Mouse (Mus musculus): ENCODE data around the gene Wrnip1. TPM values are rescaled to one million over a fixed set of nuclear protein-coding genes. Genes with fewer than 3 reads are reported as not detected.

Wrnip1 gene
- polyA plus RNA-seq, 1 experiment from 2014 or later: 29.9 TPM

GRCm38 (mm10) chr13:32800859-32801258 lies 979 bp upstream of the Wrnip1 start:
- Histone ChIP-seq H3K4me1 (replicated peaks; ENCODE audit: control insufficient read depth, insufficient read depth, low read length) (peaks cover 24% of the 10 kb centered on the region), H3K27me3 (ENCODE audit: control insufficient read depth, insufficient read depth, low read length) (no peaks in the 10 kb centered on the region), H3K4me3 (replicated peaks; ENCODE audit: low read length) (no peak overlapping the region), H3K36me3 (replicated peaks; ENCODE audit: control insufficient read depth, insufficient read depth) (no peaks in the 10 kb centered on the region), H3K9ac (peak overlapping the region; percentile 58), H3K27ac (no peak overlapping the region), H3K9me3 (ENCODE audit: control insufficient read depth, low read length) (no peaks in the 10 kb centered on the region), H3K4me2 (replicated peaks) (peak overlapping the region; percentile 80)
- DNase-seq (ENCODE audit: low spot score) (no peak), ATAC-seq (ENCODE audit: low FRiP score) (no peak)

- H3K9me3 ChIP-seq (ENCODE audit: control insufficient read depth, low read length): no peaks in the 10 kb centered on the region
- ATAC-seq (ENCODE audit: low FRiP score) (peak; percentile 46), DNase-seq (ENCODE audit: low spot score) (peak; percentile 50)
- no peaks in the 10 kb centered on the region for H3K27me3 ChIP-seq (ENCODE audit: control insufficient read depth, insufficient read depth, low read length)
- H3K9ac ChIP-seq: peak within 1 kb of the TSS; percentile 78
- H3K36me3 ChIP-seq (replicated peaks; ENCODE audit: control insufficient read depth, insufficient read depth): peaks cover 14% of the 10 kb centered on the region
- peak within 1 kb of the TSS; percentile 90 for H3K4me3 ChIP-seq (replicated peaks; ENCODE audit: low read length)
- peak within 1 kb of the TSS; percentile 80 for H3K4me2 ChIP-seq (replicated peaks)
- WGBS: 1% methylated on average over 91 of the region's 95 CpGs
- H3K27ac ChIP-seq: peak within 1 kb of the TSS; percentile 91
- H3K4me1 ChIP-seq (replicated peaks; ENCODE audit: control insufficient read depth, insufficient read depth, low read length): peaks cover 24% of the 10 kb centered on the region
These were observed 632 bp downstream of the Wrnip1 start, which contains the start of gene D930007J09Rik for GRCm38 (mm10) chr13:32802259-32803081. Gene D930007J09Rik (minus strand): TSS chr13:32802849.

- Histone ChIP-seq H3K9me3 (ENCODE audit: control insufficient read depth, low read length) (no peaks in the 10 kb centered on the region), H3K4me3 (replicated peaks; ENCODE audit: low read length) (peak overlapping the region; percentile 90), H3K9ac (peak overlapping the region; percentile 78), H3K27me3 (ENCODE audit: control insufficient read depth, insufficient read depth, low read length) (no peaks in the 10 kb centered on the region), H3K4me1 (replicated peaks; ENCODE audit: control insufficient read depth, insufficient read depth, low read length) (peaks cover 24% of the 10 kb centered on the region), H3K27ac (no peak overlapping the region), H3K4me2 (replicated peaks) (peak overlapping the region; percentile 80), H3K36me3 (replicated peaks; ENCODE audit: control insufficient read depth, insufficient read depth) (peaks cover 27% of the 10 kb centered on the region)
- DNase-seq (ENCODE audit: low spot score) (no peak), ATAC-seq (ENCODE audit: low FRiP score) (no peak)
- 73% methylated on average over 4 of the region's 4 CpGs for WGBS
These were observed 2.0 kb downstream of the Wrnip1 start for GRCm38 (mm10) chr13:32803701-32804345.

GRCm38 (mm10) chr13:32806820-32807219 lies 5.0 kb downstream of the Wrnip1 start:
- ATAC-seq (ENCODE audit: low FRiP score): no peak
- H3K4me1 ChIP-seq (replicated peaks; ENCODE audit: control insufficient read depth, insufficient read depth, low read length): peaks cover 18% of the 10 kb centered on the region
- no peak overlapping the region for H3K4me2 ChIP-seq (replicated peaks)
- DNase-seq (ENCODE audit: low spot score): no peak
- WGBS: 75% methylated on average over 7 of the region's 7 CpGs
- H3K4me3 ChIP-seq (replicated peaks; ENCODE audit: low read length): no peak overlapping the region
- H3K36me3 ChIP-seq (replicated peaks; ENCODE audit: control insufficient read depth, insufficient read depth): peaks cover 45% of the 10 kb centered on the region
- H3K27ac ChIP-seq: no peak overlapping the region
- no peak overlapping the region for H3K9ac ChIP-seq
- no peaks in the 10 kb centered on the region for H3K27me3 ChIP-seq (ENCODE audit: control insufficient read depth, insufficient read depth, low read length)
- H3K9me3 ChIP-seq (ENCODE audit: control insufficient read depth, low read length): no peaks in the 10 kb centered on the region

GRCm38 (mm10) chr13:32807624-32808023 lies 5.8 kb downstream of the Wrnip1 start:
- peaks cover 48% of the 10 kb centered on the region for H3K36me3 ChIP-seq (replicated peaks; ENCODE audit: control insufficient read depth, insufficient read depth)
- WGBS: 41% methylated on average over 3 of the region's 3 CpGs
- no peak overlapping the region for H3K4me2 ChIP-seq (replicated peaks)
- no peaks in the 10 kb centered on the region for H3K9me3 ChIP-seq (ENCODE audit: control insufficient read depth, low read length)
- no peak overlapping the region for H3K27ac ChIP-seq
- H3K9ac ChIP-seq: no peak overlapping the region
- ATAC-seq (ENCODE audit: low FRiP score) (no peak), DNase-seq (ENCODE audit: low spot score) (no peak)
- H3K4me3 ChIP-seq (replicated peaks; ENCODE audit: low read length): no peak overlapping the region
- peaks cover 18% of the 10 kb centered on the region for H3K4me1 ChIP-seq (replicated peaks; ENCODE audit: control insufficient read depth, insufficient read depth, low read length)
- H3K27me3 ChIP-seq (ENCODE audit: control insufficient read depth, insufficient read depth, low read length): no peaks in the 10 kb centered on the region

- Histone ChIP-seq H3K36me3 (replicated peaks; ENCODE audit: control insufficient read depth, insufficient read depth) (peaks cover 67% of the 10 kb centered on the region), H3K27me3 (ENCODE audit: control insufficient read depth, insufficient read depth, low read length) (no peaks in the 10 kb centered on the region), H3K27ac (no peak overlapping the region), H3K4me1 (replicated peaks; ENCODE audit: control insufficient read depth, insufficient read depth, low read length) (no peaks in the 10 kb centered on the region), H3K4me2 (replicated peaks) (no peak overlapping the region), H3K4me3 (replicated peaks; ENCODE audit: low read length) (no peak overlapping the region), H3K9me3 (ENCODE audit: control insufficient read depth, low read length) (no peaks in the 10 kb centered on the region), H3K9ac (no peak overlapping the region)
- DNase-seq (ENCODE audit: low spot score) (no peak), ATAC-seq (ENCODE audit: low FRiP score) (no peak)
- WGBS: 97% methylated on average over 3 of the region's 3 CpGs
These were observed 17.4 kb downstream of the Wrnip1 start for GRCm38 (mm10) chr13:32819241-32819640.

GRCm38 (mm10) chr13:32819926-32820325 lies 18.1 kb downstream of the Wrnip1 start:
- Histone ChIP-seq H3K4me1 (replicated peaks; ENCODE audit: control insufficient read depth, insufficient read depth, low read length) (no peaks in the 10 kb centered on the region), H3K9me3 (ENCODE audit: control insufficient read depth, low read length) (no peaks in the 10 kb centered on the region), H3K27ac (no peak overlapping the region), H3K27me3 (ENCODE audit: control insufficient read depth, insufficient read depth, low read length) (no peaks in the 10 kb centered on the region), H3K9ac (no peak overlapping the region), H3K4me2 (replicated peaks) (no peak overlapping the region), H3K36me3 (replicated peaks; ENCODE audit: control insufficient read depth, insufficient read depth) (peaks cover 64% of the 10 kb centered on the region), H3K4me3 (replicated peaks; ENCODE audit: low read length) (no peak overlapping the region)
- ATAC-seq (ENCODE audit: low FRiP score) (no peak), DNase-seq (ENCODE audit: low spot score) (no peak)
- 95% methylated on average over 5 of the region's 5 CpGs for WGBS

- Histone ChIP-seq H3K9ac (no peak overlapping the region), H3K4me3 (replicated peaks; ENCODE audit: low read length) (no peak overlapping the region), H3K27ac (no peak overlapping the region), H3K9me3 (ENCODE audit: control insufficient read depth, low read length) (no peaks in the 10 kb centered on the region), H3K36me3 (replicated peaks; ENCODE audit: control insufficient read depth, insufficient read depth) (peaks cover 49% of the 10 kb centered on the region), H3K27me3 (ENCODE audit: control insufficient read depth, insufficient read depth, low read length) (no peaks in the 10 kb centered on the region), H3K4me1 (replicated peaks; ENCODE audit: control insufficient read depth, insufficient read depth, low read length) (no peaks in the 10 kb centered on the region), H3K4me2 (replicated peaks) (no peak overlapping the region)
- ATAC-seq (ENCODE audit: low FRiP score) (no peak), DNase-seq (ENCODE audit: low spot score) (no peak)
- WGBS: 100% methylated on average over 4 of the region's 4 CpGs
These were observed 19.8 kb downstream of the Wrnip1 start for GRCm38 (mm10) chr13:32821671-32822070.

GRCm38 (mm10) chr13:32823126-32823525 lies 21.3 kb downstream of the Wrnip1 start:
- Histone ChIP-seq H3K4me3 (replicated peaks; ENCODE audit: low read length) (no peak overlapping the region), H3K9ac (no peak overlapping the region), H3K27me3 (ENCODE audit: control insufficient read depth, insufficient read depth, low read length) (no peaks in the 10 kb centered on the region), H3K4me1 (replicated peaks; ENCODE audit: control insufficient read depth, insufficient read depth, low read length) (no peaks in the 10 kb centered on the region), H3K4me2 (replicated peaks) (no peak overlapping the region), H3K9me3 (ENCODE audit: control insufficient read depth, low read length) (no peaks in the 10 kb centered on the region), H3K36me3 (replicated peaks; ENCODE audit: control insufficient read depth, insufficient read depth) (peaks cover 35% of the 10 kb centered on the region), H3K27ac (no peak overlapping the region)
- ATAC-seq (ENCODE audit: low FRiP score): no peak
- WGBS: 88% methylated on average over 6 of the region's 6 CpGs
- DNase-seq (ENCODE audit: low spot score): no peak

All from hindbrain, embryonic 14.5 days (tissue).